8 mouse cellular contexts compared by ENCODE assay signal in genomic region chr3:105052937-105053697, GRCm38 (mm10). TPM values are rescaled to one million over a fixed set of nuclear protein-coding genes. Genes with fewer than 3 reads are reported as not detected.
DNase-seq lines count a peak whose midpoint lies in the region; ATAC-seq and TF ChIP-seq lines count a peak whose summit lies in the region.

Gene Cttnbp2nl (minus strand): TSS chr3:105053146.

- CTCF ChIA-PET in Patski (lab: Charles Lee), result interaction anchor here (1.3 kb wide), 2 partner anchors 53 to 60 kb away, joined by 3 read pairs; no protein-coding TSS in a partner anchor

- 4% methylated on average over 30 of the region's 31 CpGs for WGBS in hindbrain, embryonic 16.5 days
- WGBS in macrophage (ENCODE audit: missing documents), result 3% methylated on average over 29 of the region's 31 CpGs

- no peak for TF ChIP-seq CTCF in Patski (IDR thresholded peaks at IDR 0.05)

- H3K27ac ChIP-seq in hindbrain, embryonic 16.5 days (ENCODE audit: low read depth, low read length), result peak within 1 kb of the TSS; percentile 91
- peak within 1 kb of the TSS; percentile 83 for H3K27ac ChIP-seq in macrophage

- peaks cover 30% of the 10 kb centered on the region for H3K4me1 ChIP-seq in hindbrain, embryonic 16.5 days (ENCODE audit: control insufficient read depth, insufficient read depth, low read depth, low read length)

- POLR2A ChIA-PET in Patski (lab: Charles Lee), result interaction anchor here (0.6 to 1.0 kb wide), 4 partner anchors 55 to 404 kb away, joined by 3 to 7 read pairs (median 4); no protein-coding TSS in a partner anchor

- in situ Hi-C loops in Patski (cut with MboI; ENCODE audit: low pct_unique_long_range_greater_than_20kb), result loop anchor here (5.0 to 10.0 kb wide), 4 partner anchors 46 to 528 kb away; partner anchors contain the start of gene Rhoc

- H3K9ac ChIP-seq in hindbrain, embryonic 16.5 days (ENCODE audit: low read depth, low read length), result peak within 1 kb of the TSS; percentile 94

- H3K4me2 ChIP-seq in hindbrain, embryonic 16.5 days (ENCODE audit: low read length), result peak within 1 kb of the TSS; percentile 85

- DNase-seq in Patski (ENCODE audit: low read depth, low spot score), result peak; percentile 99
- peak; percentile 100 for DNase-seq in cerebellum, postnatal 14 days
- DNase-seq in gastrocnemius, adult 18-20 months (ENCODE audit: low spot score), result peak; percentile 99
- peak; percentile 99 for DNase-seq in left cerebral cortex, adult 18-20 months (ENCODE audit: low spot score in 2 of 2)
- peak; percentile 98 to 99 for DNase-seq in right cerebral cortex, adult 2 months (ENCODE audit: low spot score in 2 of 2)
- peak; percentile 99 for DNase-seq in urinary bladder, postnatal 14 days (ENCODE audit: low spot score)

- H3K79me2 ChIP-seq in macrophage (ENCODE audit: inconsistent target), result peaks cover 53% of the 10 kb centered on the region

- no peaks in the 10 kb centered on the region for H3K9me3 ChIP-seq in hindbrain, embryonic 16.5 days (ENCODE audit: control insufficient read depth, low read length)

- H3K36me3 ChIP-seq in hindbrain, embryonic 16.5 days (ENCODE audit: control insufficient read depth, insufficient read depth, low read length), result no peaks in the 10 kb centered on the region
- no peaks in the 10 kb centered on the region for H3K36me3 ChIP-seq in macrophage (ENCODE audit: inconsistent target)

- peak within 1 kb of the TSS; percentile 76 for H3K4me3 ChIP-seq in hindbrain, embryonic 16.5 days (ENCODE audit: low read length)
- peak within 1 kb of the TSS; percentile 96 for H3K4me3 ChIP-seq in macrophage (ENCODE audit: inconsistent target)

- peak; percentile 86 for ATAC-seq in Patski
- peak; percentile 99 for ATAC-seq in hindbrain, embryonic 16.5 days

- no peaks in the 10 kb centered on the region for H3K27me3 ChIP-seq in Patski
- H3K27me3 ChIP-seq in hindbrain, embryonic 16.5 days (replicated peaks; ENCODE audit: control insufficient read depth, insufficient read depth, low read length), result no peaks in the 10 kb centered on the region

RNA-seq across cellular contexts. Expression of gene Cttnbp2nl, which starts in this region (rescaled TPM):
- 46.4 TPM for polyA plus RNA-seq in Patski (2021)
- 1 to 10 TPM; 5.8 to 6.3 TPM for total RNA-seq in gastrocnemius, adult 18-20 months (2021)
- 40.6 and 49.4 TPM in 2 replicates for polyA plus RNA-seq in hindbrain, embryonic 16.5 days (2015; fragmentation: Nextera tagmentation; extraction: Ambion mirVana)
- total RNA-seq in left cerebral cortex, adult 18-20 months (2021), result 10 to 100 TPM; 26.0 to 31.0 TPM
- total RNA-seq in macrophage (2018; cell fraction: chromatin; rRNA removed), result 10 to 100 TPM; 19.6 to 88.4 (median 53.1) TPM
- 10 to 100 TPM; 38.4 to 91.1 (median 57.9) TPM for total RNA-seq in macrophage (2018; cell fraction: cytosol; rRNA removed)
- 100 to 1,000 TPM in 1 of 26 experiments, 10 to 100 TPM in 25; 33.0 to 102 (median 46.7) TPM for total RNA-seq in macrophage (2018; cell fraction: nucleus; rRNA removed)
- 54.1 to 88.6 TPM (median 71.3 TPM) in 3 replicates for polyA plus RNA-seq in macrophage (2018)

Comparison
In these comparisons a context has a peak if more than half of its experiments do, and no peak if none do; other contexts are left out.
1. Peak in every context shown above with its lines: DNase-seq, ATAC-seq, H3K4me3 ChIP-seq and H3K27ac ChIP-seq.